Mouse (Mus musculus) MEL (cell line): ENCODE measurements around the gene Dnah3. TPM values are rescaled to one million over a fixed set of nuclear protein-coding genes. Genes with fewer than 3 reads are reported as not detected.

Experiments used
- DNase-seq: peaks from one replicate; pipeline ENCODE4 v3.0.0; 2011; ENCODE audit warnings: low read depth, low spot score
- H3K27ac ChIP-seq: 2 replicates; pipeline ENCODE4 v1.5.1; 2012; ENCODE audit warnings: low read depth, mild to moderate bottlenecking, control low read depth, low read length, moderate library complexity; ENCODE audit not compliant: control insufficient read depth
- H3K27me3 ChIP-seq, 2 experiments: fragments of 150-350 bp in 1 of 2; sonication (generic) in 1 of 2; 2 replicates each; pipeline ENCODE4 v1.6.1; 2012; ENCODE audit warnings: low read length in 2 of 2, mild to moderate bottlenecking in 2 of 2, improper control_type of control experiment in 1 of 2, moderate library complexity in 1 of 2; ENCODE audit not compliant: insufficient read depth in 2 of 2, control insufficient read depth in 1 of 2
- H3K36me3 ChIP-seq, 2 experiments: 2 replicates each; pipeline ENCODE4 v1.6.1; 2012 to 2014; ENCODE audit warnings: low read length in 2 of 2, improper control_type of control experiment in 1 of 2, inconsistent platforms in 1 of 2, mild to moderate bottlenecking in 1 of 2; ENCODE audit not compliant: insufficient read depth in 2 of 2, control insufficient read depth in 1 of 2
- H3K4me1 ChIP-seq, 2 experiments: fragments of 150-350 bp in 1 of 2; sonication (generic) in 1 of 2; 2 replicates each; pipeline ENCODE4 v1.6.1; 2012; ENCODE audit warnings: low read length in 2 of 2, improper control_type of control experiment in 1 of 2, mild to moderate bottlenecking in 1 of 2; ENCODE audit not compliant: insufficient read depth in 2 of 2, control insufficient read depth in 1 of 2
- H3K4me3 ChIP-seq, 2 experiments: fragments of 150-350 bp in 1 of 2; sonication (generic) in 1 of 2; 2 replicates each; pipeline ENCODE4 v1.5.1; 2012; ENCODE audit warnings: low read depth in 2 of 2, low read length in 2 of 2, mild to moderate bottlenecking in 2 of 2, moderate library complexity in 2 of 2, control low read depth in 1 of 2, improper control_type of control experiment in 1 of 2; ENCODE audit not compliant: control insufficient read depth in 1 of 2, insufficient read depth in 1 of 2
- H3K79me2 ChIP-seq: 2 replicates; pipeline ENCODE4 v1.6.1; 2012; ENCODE audit warnings: mild to moderate bottlenecking, low read length, moderate library complexity; ENCODE audit not compliant: control insufficient read depth, poor library complexity, insufficient read depth
- H3K9ac ChIP-seq: 2 replicates; pipeline ENCODE4 v1.6.1; 2012; ENCODE audit warnings: low read depth, mild to moderate bottlenecking, control low read depth, low read length, moderate library complexity; ENCODE audit not compliant: control insufficient read depth, poor library complexity, severe bottlenecking
- H3K9me3 ChIP-seq: fragments of 150-350 bp; sonication (generic); replicated peaks from 2 replicates; pipeline ENCODE4 v1.6.1; 2012; ENCODE audit warnings: mild to moderate bottlenecking, low read length, improper control_type of control experiment, moderate library complexity; ENCODE audit not compliant: insufficient read depth
- CHD2 ChIP-seq: IDR thresholded peaks from 2 replicates; pipeline ENCODE4 v1.6.1; 2011; ENCODE audit warnings: low read length, improper control_type of control experiment
- CTCF ChIP-seq, 3 experiments: IDR thresholded peaks in 2 of 3; conservative IDR thresholded peaks in 1 of 3; 2 replicates each; pipeline ENCODE4 v1.5.1; 2011 to 2012; ENCODE audit warnings: low read length in 3 of 3, low read depth in 2 of 3, mild to moderate bottlenecking in 2 of 3, improper control_type of control experiment in 1 of 3, inconsistent platforms in 1 of 3, mixed read lengths in 1 of 3, moderate library complexity in 1 of 3; ENCODE audit not compliant: control insufficient read depth in 1 of 3, insufficient read depth in 1 of 3, poor library complexity in 1 of 3, severe bottlenecking in 1 of 3
- ELF1 ChIP-seq: IDR thresholded peaks from 2 replicates; pipeline ENCODE4 v1.6.1; 2014; ENCODE audit warnings: low read depth, mild to moderate bottlenecking, inconsistent platforms, low read length, improper control_type of control experiment, moderate library complexity
- EP300 ChIP-seq, 2 experiments: IDR thresholded peaks; 2 replicates each; pipeline ENCODE4 v1.6.1; 2011; ENCODE audit warnings: improper control_type of control experiment in 2 of 2, low read length in 2 of 2, low read depth in 1 of 2, mild to moderate bottlenecking in 1 of 2
- ETS1 ChIP-seq: IDR thresholded peaks from 2 replicates; pipeline ENCODE4 v1.6.1; 2012; ENCODE audit warnings: low read depth, mild to moderate bottlenecking, inconsistent platforms, low read length, improper control_type of control experiment, moderate library complexity
- GABPA ChIP-seq: IDR thresholded peaks from 2 replicates; pipeline ENCODE4 v1.6.1; 2012; ENCODE audit warnings: low read depth, mild to moderate bottlenecking, inconsistent platforms, low read length, improper control_type of control experiment, moderate library complexity
- GATA1 ChIP-seq: IDR thresholded peaks from 2 replicates; pipeline ENCODE4 v1.6.1; 2011; ENCODE audit warnings: low read depth, low read length, improper control_type of control experiment
- HCFC1 ChIP-seq: IDR thresholded peaks from 2 replicates; pipeline ENCODE4 v1.6.1; 2012; ENCODE audit warnings: low read depth, mild to moderate bottlenecking, inconsistent platforms, low read length, improper control_type of control experiment, moderate library complexity
- KAT2A ChIP-seq: conservative IDR thresholded peaks from 2 replicates; pipeline ENCODE4 v1.6.1; 2012; ENCODE audit warnings: low read depth, low read length, improper control_type of control experiment, inconsistent platforms
- MAX ChIP-seq: IDR thresholded peaks from 2 replicates; pipeline ENCODE4 v1.6.1; 2011; ENCODE audit warnings: low read length, improper control_type of control experiment
- MYB ChIP-seq: IDR thresholded peaks from 2 replicates; pipeline ENCODE4 v1.6.1; 2011; ENCODE audit warnings: mild to moderate bottlenecking, low read depth, low read length, improper control_type of control experiment
- NRF1 ChIP-seq: IDR thresholded peaks from 2 replicates; pipeline ENCODE4 v1.6.1; 2014; ENCODE audit warnings: low read depth, mild to moderate bottlenecking, inconsistent platforms, low read length, improper control_type of control experiment, moderate library complexity; ENCODE audit not compliant: poor library complexity, insufficient read depth, severe bottlenecking
- POLR2AphosphoS2 ChIP-seq: IDR thresholded peaks from 2 replicates; pipeline ENCODE4 v1.6.1; 2011; ENCODE audit warnings: low read length, improper control_type of control experiment
- POLR2AphosphoS5 ChIP-seq: IDR thresholded peaks from 2 replicates; pipeline ENCODE4 v1.6.1; 2012; ENCODE audit warnings: low read depth, borderline replicate concordance, mild to moderate bottlenecking, inconsistent platforms, low read length, moderate library complexity, mixed read lengths
- TAL1 ChIP-seq: IDR thresholded peaks from 2 replicates; pipeline ENCODE4 v1.6.1; 2012; ENCODE audit warnings: mild to moderate bottlenecking, inconsistent platforms, low read length, moderate library complexity, mixed read lengths
- TBP ChIP-seq: IDR thresholded peaks from 2 replicates; pipeline ENCODE4 v1.8.0; 2011; ENCODE audit warnings: low read depth, low read length, improper control_type of control experiment
- TCF12 ChIP-seq: IDR thresholded peaks from 2 replicates; pipeline ENCODE4 v1.6.1; 2014; ENCODE audit warnings: low read depth, mild to moderate bottlenecking, inconsistent platforms, low read length, improper control_type of control experiment, moderate library complexity
- UBTF ChIP-seq: IDR thresholded peaks from 2 replicates; pipeline ENCODE4 v1.6.1; 2012; ENCODE audit warnings: low read depth, mild to moderate bottlenecking, inconsistent platforms, low read length, improper control_type of control experiment, moderate library complexity, borderline replicate concordance; ENCODE audit not compliant: insufficient read depth
- USF2 ChIP-seq, 2 experiments: IDR thresholded peaks; 2 replicates each; pipeline ENCODE4 v1.6.1; 2011 to 2012; ENCODE audit warnings: improper control_type of control experiment in 2 of 2, low read length in 2 of 2, borderline replicate concordance in 1 of 2, inconsistent platforms in 1 of 2, low read depth in 1 of 2, mild to moderate bottlenecking in 1 of 2; ENCODE audit not compliant: insufficient read depth in 1 of 2
- ZC3H11A ChIP-seq: IDR thresholded peaks from 2 replicates; pipeline ENCODE4 v1.6.1; 2012; ENCODE audit warnings: low read depth, mild to moderate bottlenecking, inconsistent platforms, low read length, improper control_type of control experiment
- ZKSCAN1 ChIP-seq: IDR thresholded peaks from 2 replicates; pipeline ENCODE4 v1.6.1; 2012; ENCODE audit warnings: low read depth, mild to moderate bottlenecking, inconsistent platforms, low read length, improper control_type of control experiment, moderate library complexity
- ZMIZ1 ChIP-seq: IDR thresholded peaks from 2 replicates; pipeline ENCODE4 v1.6.1; 2012; ENCODE audit warnings: low read depth, mild to moderate bottlenecking, inconsistent platforms, low read length, improper control_type of control experiment, moderate library complexity
- ZNF384 ChIP-seq: IDR thresholded peaks from 2 replicates; pipeline ENCODE4 v1.6.1; 2012; ENCODE audit warnings: low read depth, mild to moderate bottlenecking, inconsistent platforms, low read length, improper control_type of control experiment
- polyA plus RNA-seq, 2 experiments: library from polyadenylated mRNA; stranded (reverse) in 1 of 2; unstranded in 1 of 2; fragments of >175 nt in 1 of 2; fragments of >200 nt in 1 of 2; gene quantifications; 2 replicates each; pipeline versions ENCODE4 v1.2.1 to v1.2.4; 2012; ENCODE audit warnings: low replicate concordance in 2 of 2, low read depth in 1 of 2; ENCODE audit not compliant: insufficient read length in 2 of 2, insufficient read depth in 1 of 2, missing spikeins in 1 of 2
- total RNA-seq: library from RNA; depleted of rRNA; stranded (reverse); fragments of 300-350 nt; gene quantifications from 2 replicates; pipeline ENCODE4 v1.2.3, GENCODE M21; 2012

Gene Dnah3
- total and polyA plus RNA-seq, 3 experiments, result not detected

DNA sequence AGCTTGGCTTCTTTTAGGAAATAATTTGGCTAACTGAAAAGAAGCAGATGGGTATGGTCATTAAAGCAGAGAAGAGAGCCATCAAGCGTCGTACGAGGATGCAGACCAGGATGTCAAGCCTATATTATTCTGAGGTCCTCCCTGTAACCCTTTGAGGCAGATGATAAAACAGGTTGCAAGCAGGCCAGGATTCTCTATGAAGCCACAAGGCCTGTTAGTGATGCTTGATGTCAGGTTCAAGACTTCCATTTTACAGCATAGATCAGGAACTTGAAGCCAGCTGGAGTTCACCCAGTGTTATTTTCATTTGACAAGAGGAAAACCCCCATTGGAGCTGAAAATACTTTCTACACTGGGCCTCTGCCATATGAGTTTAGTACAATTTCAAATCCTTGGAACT lies 114.9 kb downstream of the Dnah3 start:
- Histone ChIP-seq H3K79me2 (no peaks in the 10 kb centered on the region), H3K27me3 (no peaks in the 10 kb centered on the region), H3K27ac (no peak overlapping the region), H3K9me3 (no peaks in the 10 kb centered on the region), H3K4me1 (peaks cover 14 to 23% of the 10 kb centered on the region in 2 experiments), H3K9ac (no peak overlapping the region), H3K4me3 (no peak overlapping the region), H3K36me3 (peaks cover 0 to 16% of the 10 kb centered on the region in 2 experiments; a peak in 2 of 4 replicates)
- DNase-seq, result no peak
- TF ChIP-seq ETS1 (no peak), CTCF (IDR thresholded peaks at IDR 0.05 in 2 of 3, conservative IDR thresholded peaks at IDR 0.05 in 1 of 3; ENCODE audit: control insufficient read depth in 1 of 3, insufficient read depth in 1 of 3, low read depth in 2 of 3, low read length in 3 of 3, poor library complexity in 1 of 3, severe bottlenecking in 1 of 3) (no peak), ZC3H11A (no peak), ZMIZ1 (no peak), TAL1 (no peak), NRF1 (no peak), KAT2A (no peak), GABPA (no peak), MAX (no peak), ELF1 (no peak), GATA1 (no peak), MYB (no peak), CHD2 (no peak)

DNA sequence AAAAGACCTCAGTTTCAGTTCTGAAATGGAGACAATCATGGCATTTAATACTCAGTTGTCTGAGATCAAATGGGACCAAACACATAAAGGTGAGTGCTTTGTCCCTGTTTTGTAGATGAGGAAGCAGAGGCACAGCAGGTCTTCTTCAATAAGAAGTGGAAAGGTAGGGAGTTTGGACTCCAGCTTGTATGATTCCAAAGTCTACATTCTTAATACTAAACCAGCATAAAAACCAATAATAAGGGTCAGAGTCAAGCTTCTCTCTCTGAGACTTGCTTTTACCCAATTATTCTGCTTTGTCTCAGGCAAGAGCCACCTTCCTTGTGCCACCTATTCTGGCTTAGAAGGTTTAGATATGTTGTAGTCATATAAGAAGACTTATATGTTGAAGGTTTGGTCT lies 116.5 kb downstream of the Dnah3 start:
- no peaks in the 10 kb centered on the region for H3K79me2 ChIP-seq
- no peak overlapping the region for H3K4me3 ChIP-seq
- no peaks in the 10 kb centered on the region for H3K27me3 ChIP-seq
- no peak for DNase-seq
- H3K27ac ChIP-seq, result no peak overlapping the region
- H3K4me1 ChIP-seq, result peaks cover 19 to 32% of the 10 kb centered on the region in 2 experiments
- H3K36me3 ChIP-seq, result peaks cover 0 to 25% of the 10 kb centered on the region in 2 experiments; a peak in 2 of 4 replicates
- no peak overlapping the region for H3K9ac ChIP-seq
- H3K9me3 ChIP-seq, result no peaks in the 10 kb centered on the region
- TF ChIP-seq POLR2AphosphoS2 (no peak), ZNF384 (no peak), TBP (no peak), ZC3H11A (no peak), HCFC1 (no peak), TCF12 (no peak), UBTF (no peak), MYB (no peak), POLR2AphosphoS5 (no peak), USF2 (IDR thresholded peaks at IDR 0.05; ENCODE audit: borderline replicate concordance in 1 of 2, insufficient read depth in 1 of 2, low read depth in 1 of 2, low read length in 2 of 2) (no peak), ETS1 (no peak), ZMIZ1 (no peak), EP300 (IDR thresholded peaks at IDR 0.05; ENCODE audit: low read depth in 1 of 2, low read length in 2 of 2) (no peak), ZKSCAN1 (no peak)
